Mouse (Mus musculus) thymus, postnatal 14 days (tissue): ENCODE data around the gene Hoxb5.

Experiments used
- DNase-seq: peaks from one replicate; pipeline ENCODE4 v3.0.0; 2021

Gene Hoxb5

DNA sequence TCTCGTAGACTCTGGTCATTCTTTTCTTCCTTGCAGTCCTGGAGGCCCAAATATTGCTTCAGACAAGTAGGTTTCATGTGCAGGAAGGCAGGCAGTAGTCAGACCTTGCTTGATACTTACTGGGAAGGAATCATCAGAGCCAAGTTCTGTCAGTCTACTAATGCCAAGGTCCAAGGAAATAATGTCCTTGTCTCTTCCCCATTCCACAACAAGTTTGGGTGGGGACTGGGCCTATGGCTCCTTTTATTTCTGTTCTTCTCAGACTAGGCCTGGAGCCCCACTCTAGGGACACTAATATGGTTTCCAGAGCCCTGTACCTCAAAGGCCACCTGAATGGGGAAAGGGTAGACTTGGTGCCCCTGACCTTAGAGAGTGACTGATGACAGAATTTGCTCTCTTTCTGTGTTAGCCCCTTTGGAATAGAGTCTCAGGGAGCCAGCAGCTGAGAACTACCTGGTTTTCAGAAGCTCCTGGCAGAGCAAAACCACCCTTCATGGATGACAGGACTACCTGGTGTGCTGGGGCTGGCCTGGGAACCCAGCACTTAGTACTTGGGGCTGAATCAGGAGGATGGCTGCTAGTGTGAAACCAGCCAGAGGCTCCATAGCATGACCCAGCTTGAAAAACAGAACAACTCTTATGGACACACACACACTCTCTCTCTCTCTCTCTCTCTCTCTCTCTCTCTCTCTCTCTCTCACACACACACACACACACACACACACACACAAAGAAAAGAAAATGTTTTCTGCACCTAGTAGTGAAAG, 14.5 kb upstream of the Hoxb5 start:
- no peak for DNase-seq

DNA sequence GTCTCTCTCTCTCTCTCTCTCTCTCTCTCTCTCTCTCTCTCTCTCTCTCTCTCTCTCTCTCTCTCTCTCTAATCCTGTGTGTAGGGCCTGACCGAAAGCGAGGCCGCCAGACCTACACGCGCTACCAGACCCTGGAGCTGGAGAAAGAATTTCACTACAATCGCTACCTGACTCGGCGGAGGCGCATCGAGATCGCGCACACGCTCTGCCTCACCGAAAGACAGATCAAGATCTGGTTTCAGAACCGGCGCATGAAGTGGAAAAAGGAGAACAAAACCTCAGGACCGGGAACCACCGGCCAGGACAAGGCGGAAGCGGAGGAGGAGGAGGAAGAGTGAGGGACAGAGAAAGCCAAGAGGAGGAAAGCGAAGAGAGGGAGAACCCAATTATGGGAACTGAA, 13.8 kb upstream of the Hoxb5 start:
- DNase-seq: no peak

DNA sequence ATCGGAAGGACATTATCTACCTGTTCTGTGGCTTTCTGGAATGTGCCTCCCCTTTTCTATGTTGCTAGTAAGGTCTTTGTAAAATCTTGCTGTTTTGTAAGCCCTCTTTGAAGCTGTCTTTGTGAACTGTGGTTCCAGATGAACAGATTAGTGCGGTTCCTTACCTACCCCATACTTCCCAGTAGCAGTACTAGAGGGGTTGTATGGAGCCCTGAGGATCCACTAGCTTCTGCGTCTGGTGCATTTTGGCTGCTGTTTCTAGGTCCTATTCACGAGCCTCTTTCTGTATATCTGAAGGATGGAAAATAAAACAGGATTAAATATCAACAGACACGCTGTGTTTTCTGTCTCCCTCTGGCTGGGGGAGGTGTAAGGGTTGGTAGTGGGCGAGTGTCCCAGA, 13.3 kb upstream of the Hoxb5 start:
- no peak for DNase-seq

- DNase-seq: no peak
Observed at GRCm38 (mm10) chr11:96290705-96291355, 12.3 kb upstream of the Hoxb5 start.

- no peak for DNase-seq
Observed at GRCm38 (mm10) chr11:96291681-96292564, 11.2 kb upstream of the Hoxb5 start, which contains the start of gene Hoxb6. Hoxb6 (plus strand) TSS chr11:96292476.

- no peak for DNase-seq
Observed at GRCm38 (mm10) chr11:96292565-96293301, 10.4 kb upstream of the Hoxb5 start.

GRCm38 (mm10) chr11:96293302-96293921, 9.7 kb upstream of the Hoxb5 start:
- DNase-seq: no peak

- peak; percentile 81 for DNase-seq
Observed at GRCm38 (mm10) chr11:96294245-96295091, 8.7 kb upstream of the Hoxb5 start.

DNA sequence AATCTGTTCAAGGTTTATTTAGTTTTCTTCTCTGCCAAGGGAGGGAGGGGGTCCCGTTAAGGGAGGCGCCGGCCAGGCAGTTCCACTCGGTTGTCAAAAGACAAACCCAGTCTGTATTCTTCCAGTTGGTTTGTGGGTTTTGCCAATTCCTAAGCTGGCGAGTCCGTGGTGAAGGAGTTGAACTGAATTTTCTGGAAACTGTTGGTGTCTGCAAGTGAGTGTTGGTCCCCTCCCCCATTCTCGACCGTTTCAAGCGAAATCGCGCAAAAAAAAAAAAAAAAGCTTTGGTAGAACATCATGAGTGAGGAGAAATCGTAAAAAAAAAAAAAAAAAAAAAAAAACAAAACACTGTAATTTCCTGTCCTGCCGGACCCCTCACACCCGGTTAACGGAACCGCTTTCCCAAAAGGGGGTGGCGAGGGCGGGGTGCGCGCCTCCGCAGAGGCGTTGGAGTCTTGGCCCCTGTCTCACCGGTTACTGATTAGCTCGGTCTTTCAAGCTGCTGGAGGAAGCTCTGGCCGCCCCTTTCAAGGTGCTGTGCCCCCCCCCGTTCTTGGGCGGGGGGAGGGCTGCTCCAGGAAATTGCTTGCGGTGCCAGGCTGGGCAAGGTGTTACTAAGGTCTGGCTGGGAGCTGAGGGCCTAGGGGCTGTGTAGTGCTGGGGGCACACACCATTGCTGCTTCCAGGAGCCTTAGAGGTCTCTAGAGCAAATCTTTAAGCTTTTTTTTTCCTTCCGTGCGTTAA, 7.9 kb upstream of the Hoxb5 start:
- no peak for DNase-seq

DNA sequence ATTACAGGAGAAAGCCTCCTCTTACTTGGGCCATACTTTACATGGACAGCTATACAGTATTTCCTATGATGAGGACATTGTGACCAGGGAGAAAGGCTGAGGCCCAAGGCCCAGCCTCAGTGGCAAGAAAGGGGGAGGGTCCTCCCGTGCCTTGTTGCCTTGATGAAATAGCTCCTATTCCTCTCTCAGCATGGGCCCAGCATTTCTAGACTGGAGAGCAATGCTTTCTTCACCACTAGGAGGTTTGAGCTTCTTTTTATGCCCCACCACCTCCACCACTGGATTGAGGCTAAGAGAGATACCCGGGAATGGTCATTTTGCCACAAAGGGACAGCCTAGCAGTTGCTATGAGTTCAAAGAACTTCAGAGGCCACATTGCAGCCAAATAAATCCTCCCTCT, 6.1 kb upstream of the Hoxb5 start:
- no peak for DNase-seq

- DNase-seq: no peak
Observed at GRCm38 (mm10) chr11:96297428-96297827, 5.7 kb upstream of the Hoxb5 start.

DNA sequence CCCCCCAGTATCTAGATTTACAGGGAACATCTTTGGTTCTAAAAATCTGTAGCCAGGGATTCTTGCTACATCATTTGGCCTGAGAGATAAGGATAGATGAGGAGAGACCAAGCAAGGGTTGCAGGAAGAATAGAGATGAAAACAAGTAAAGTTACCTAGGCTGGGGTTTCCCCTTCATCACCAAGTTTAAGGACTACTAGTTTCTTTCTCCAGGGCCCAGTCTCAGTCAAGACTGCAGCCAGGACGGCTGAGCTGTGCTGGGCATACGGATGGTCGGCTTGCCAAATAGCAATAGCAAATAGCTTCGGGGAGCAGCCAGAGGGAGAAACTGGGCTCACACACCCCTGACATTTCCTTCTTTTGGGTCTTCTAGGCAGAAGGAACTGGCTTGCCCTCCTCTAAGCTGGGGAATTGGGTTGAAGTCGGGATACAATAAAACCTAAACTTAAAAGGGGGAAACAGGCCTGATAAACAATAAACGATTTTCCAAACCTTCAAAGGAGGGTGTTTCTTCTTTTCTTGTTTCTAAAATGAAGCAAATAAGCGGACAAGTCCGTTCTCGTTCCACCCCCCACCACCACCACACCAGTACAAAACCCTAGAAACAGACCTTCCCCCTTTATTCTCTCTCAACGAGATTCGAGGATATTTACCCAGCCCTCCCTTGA, 5.0 kb upstream of the Hoxb5 start:
- DNase-seq: no peak

- no peak for DNase-seq
Observed at GRCm38 (mm10) chr11:96298895-96299667, 4.1 kb upstream of the Hoxb5 start.

DNA sequence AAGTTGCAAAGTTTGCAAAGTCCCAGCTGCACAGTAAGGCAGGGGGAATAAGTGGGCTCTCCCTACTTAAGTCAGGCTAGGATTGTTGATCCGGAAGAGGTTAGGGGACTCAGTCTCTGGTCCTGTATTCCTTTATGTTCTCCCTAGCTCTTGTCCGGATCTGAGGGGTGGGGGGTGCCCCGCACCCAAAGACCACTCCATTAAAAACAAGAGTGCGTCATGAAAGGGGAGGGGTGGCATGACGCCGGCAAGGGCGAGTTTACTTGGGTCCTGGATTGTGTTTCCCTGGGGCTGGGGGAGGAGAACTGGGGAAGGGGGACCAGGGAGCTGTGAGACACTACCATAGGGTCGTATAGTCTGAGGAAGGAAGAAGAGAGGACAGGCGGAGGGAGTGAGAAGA, 3.4 kb upstream of the Hoxb5 start:
- DNase-seq: no peak

GRCm38 (mm10) chr11:96300354-96301063, 2.6 kb upstream of the Hoxb5 start:
- DNase-seq: no peak

DNA sequence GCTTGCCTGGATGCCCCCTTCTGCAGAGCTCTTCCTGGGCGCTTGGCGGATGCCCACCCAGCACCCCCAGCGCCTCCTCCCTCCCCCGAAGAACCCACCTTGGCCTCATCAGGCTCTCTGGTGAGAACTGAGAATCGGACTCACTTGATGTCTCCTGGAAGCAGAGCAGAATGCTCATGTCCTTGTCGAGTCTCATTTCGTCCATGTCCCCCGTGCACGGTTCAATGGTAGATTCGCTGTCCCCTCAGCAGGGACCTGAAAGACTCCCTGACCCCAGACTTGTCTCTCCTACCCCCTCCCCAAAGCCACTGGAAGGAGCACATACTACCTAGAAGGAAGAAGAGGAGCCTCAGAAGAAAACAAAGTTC, 2.1 kb upstream of the Hoxb5 start:
- DNase-seq: no peak

GRCm38 (mm10) chr11:96301837-96302236, 1.3 kb upstream of the Hoxb5 start:
- DNase-seq: no peak

DNA sequence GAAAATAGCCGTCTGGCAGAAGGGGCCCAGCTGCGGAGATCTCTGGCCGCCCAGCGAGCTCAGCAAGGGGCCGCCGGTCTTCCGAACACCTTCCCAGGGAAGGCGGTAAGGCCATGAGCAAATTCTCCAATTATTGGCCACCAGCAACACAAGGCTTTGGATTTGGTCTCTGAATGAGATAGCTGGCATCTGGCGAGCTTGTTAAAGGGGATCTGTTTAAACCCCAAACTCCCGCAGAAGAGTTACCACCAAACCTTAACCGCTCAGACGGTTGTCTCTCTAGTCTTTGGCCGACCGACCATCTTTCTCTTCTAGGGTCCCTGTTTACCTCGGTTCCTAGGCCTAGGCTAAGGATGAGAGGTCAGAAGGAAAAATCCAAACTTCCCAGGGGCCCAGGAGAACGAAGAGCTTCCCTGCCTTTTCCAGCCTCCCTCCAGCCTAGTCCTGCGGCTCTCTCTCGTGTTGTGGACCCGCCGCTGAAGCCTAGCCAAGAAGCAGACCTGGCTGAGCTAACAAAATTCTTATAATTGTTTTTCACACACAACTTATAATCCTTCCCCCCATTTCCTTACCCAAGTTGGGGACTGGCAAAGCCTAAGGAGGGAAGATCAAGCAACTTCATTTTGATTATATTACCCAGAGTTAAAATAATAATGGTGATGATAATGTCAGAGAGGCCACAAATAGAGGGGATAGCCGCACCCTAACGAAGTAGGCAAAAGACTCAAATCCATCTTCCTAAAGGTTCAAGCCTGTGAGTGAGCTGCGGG, 570 bp upstream of the Hoxb5 start:
- no peak for DNase-seq
